In genomic region chr11:90390817-90391173, GRCm38 (mm10) we compare ENCODE assay signal across 8 mouse cellular contexts. TPM values are rescaled to one million over a fixed set of nuclear protein-coding genes. Genes with fewer than 3 reads are reported as not detected.
DNase-seq lines count a peak whose midpoint lies in the region; ATAC-seq lines count a peak whose summit lies in the region.

Hlf (minus strand) TSS chr11:90390895.

- H3K4me1 ChIP-seq in intestine, embryonic 16.5 days (ENCODE audit: control insufficient read depth, insufficient read depth, low read length) = peaks cover 13% of the 10 kb centered on the region

- ATAC-seq in intestine, embryonic 16.5 days = peak; percentile 96

- peak within 1 kb of the TSS; percentile 54 for H3K9ac ChIP-seq in intestine, embryonic 16.5 days (ENCODE audit: low read depth, low read length)

- peaks cover 10% of the 10 kb centered on the region; the same call in 1 of the 2 replicates for H3K27me3 ChIP-seq in intestine, embryonic 16.5 days (replicated peaks; ENCODE audit: control insufficient read depth, insufficient read depth, low read length)

- H3K27ac ChIP-seq in intestine, embryonic 16.5 days (ENCODE audit: low read length) = no peak within 1 kb of the TSS

- H3K4me2 ChIP-seq in intestine, embryonic 16.5 days (ENCODE audit: low read depth, low read length) = peak within 1 kb of the TSS; percentile 96

- H3K36me3 ChIP-seq in intestine, embryonic 16.5 days (ENCODE audit: control insufficient read depth, insufficient read depth, low read length) = no peaks in the 10 kb centered on the region

- H3K4me3 ChIP-seq in intestine, embryonic 16.5 days (ENCODE audit: low read length) = peak within 1 kb of the TSS; percentile 52

- H3K9me3 ChIP-seq in intestine, embryonic 16.5 days (ENCODE audit: control insufficient read depth, low read length) = no peaks in the 10 kb centered on the region

- DNase-seq in adrenal gland, postnatal 10 days = peak; percentile 94
- peak; percentile 92 for DNase-seq in embryo, embryonic 9.5 days (ENCODE audit: extremely low spot score)
- no peak for DNase-seq in gonadal fat pad, adult 2 months (ENCODE audit: low read depth)
- DNase-seq in left cerebral cortex, postnatal 25 days (ENCODE audit: low spot score in 2 of 2) = peak; percentile 96
- DNase-seq in mesoderm, embryonic 11.5 days (ENCODE audit: low read depth, low spot score) = peak; percentile 97
- peak; percentile 95 for DNase-seq in right cerebral cortex, postnatal 25 days
- DNase-seq in urinary bladder, postnatal 36 days (ENCODE audit: low spot score in 2 of 2) = peak; percentile 69 to 82

- intact Hi-C loops in left cerebral cortex, postnatal 25 days (cut with DNase I) = loop anchor here (1.0 to 10.0 kb wide), 4 partner anchors 28 to 224 kb away; no protein-coding TSS in a partner anchor

- under 1% methylated on average over 40 of the region's 40 CpGs for WGBS in intestine, embryonic 16.5 days

RNA-seq across cellular contexts. Expression of gene Hlf, which starts in this region (rescaled TPM):
- total RNA-seq in adrenal gland, postnatal 10 days (2021) = 10 to 100 TPM; 22.5 to 22.8 TPM
- 12.8 and 14.3 TPM in 2 replicates for polyA plus RNA-seq in gonadal fat pad, adult 2 months (2012; rRNA removed)
- 0.79 and 2.1 TPM in 2 replicates for polyA plus RNA-seq in intestine, embryonic 16.5 days (2015; fragmentation: Nextera tagmentation; extraction: Ambion mirVana)
- 100 to 1,000 TPM; 112 to 117 TPM for total RNA-seq in left cerebral cortex, postnatal 25 days (2021)

Comparison
In these comparisons a context has a peak if more than half of its experiments do, and no peak if none do; other contexts are left out.
1. RNA of gene Hlf (total RNA-seq): 112 to 117 TPM in left cerebral cortex, postnatal 25 days; 22.5 to 22.8 TPM in adrenal gland, postnatal 10 days; every median in the first group is over 4 times any median in the second.